Mouse (Mus musculus) erythroblast, adult 5-6 weeks (primary cell): Measurements from ENCODE around the gene Dusp28. TPM values are rescaled to one million over a fixed set of nuclear protein-coding genes. Genes with fewer than 3 reads are reported as not detected.

Experiments used
- ATAC-seq: replicated peaks from 2 replicates; pipeline ENCODE4 v1.8.0; 2016; ENCODE audit warnings: moderate number of reproducible peaks, mild to moderate bottlenecking, moderate TSS enrichment, inconsistent platforms; ENCODE audit not compliant: poor library complexity, low FRiP score, severe bottlenecking
- total RNA-seq, 2 experiments: library from RNA; stranded (forward) in 1 of 2; stranded (reverse) in 1 of 2; fragments of 150-400 nt in 1 of 2; fragments of 200-764, 138-1000 nt in 1 of 2; gene quantifications; 2 replicates each; pipeline versions ENCODE4 v1.2.3 to v1.2.4; 2015 to 2017; ENCODE audit warnings: low replicate concordance in 2 of 2

Gene Dusp28
- total RNA-seq (2015; ENCODE audit: low replicate concordance) (5.4 TPM in 1 of 2 replicates, not detected in the other), total RNA-seq (2017; ENCODE audit: low replicate concordance) (0.68 TPM in 1 of 2 replicates, not detected in the other)

- peak; percentile 81 for ATAC-seq
These were observed at the start of gene Dusp28 for GRCm38 (mm10) chr1:92906779-92907631. Gene Dusp28 (plus strand): TSS chr1:92906981.

DNA sequence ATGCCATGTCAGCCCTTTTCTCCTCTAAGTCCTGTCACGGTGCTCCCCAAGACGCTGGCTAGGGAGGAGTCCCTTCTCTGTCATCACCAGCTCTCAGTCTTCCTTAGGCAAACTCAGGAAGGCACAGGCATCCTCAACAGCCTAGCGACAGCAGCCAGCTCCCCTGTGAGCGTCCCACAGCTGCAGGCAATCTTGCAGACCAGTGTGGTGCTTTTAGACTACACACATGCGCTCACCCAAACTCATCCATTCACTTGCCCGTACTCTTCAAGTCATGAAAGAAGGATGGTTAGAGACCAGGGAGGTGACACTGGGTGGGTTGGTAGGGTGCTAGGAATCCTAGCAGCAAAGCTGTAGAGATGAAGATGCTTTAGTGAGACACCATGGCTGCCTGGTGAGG, 45.3 kb upstream of the Dusp28 start:
- ATAC-seq: no peak

DNA sequence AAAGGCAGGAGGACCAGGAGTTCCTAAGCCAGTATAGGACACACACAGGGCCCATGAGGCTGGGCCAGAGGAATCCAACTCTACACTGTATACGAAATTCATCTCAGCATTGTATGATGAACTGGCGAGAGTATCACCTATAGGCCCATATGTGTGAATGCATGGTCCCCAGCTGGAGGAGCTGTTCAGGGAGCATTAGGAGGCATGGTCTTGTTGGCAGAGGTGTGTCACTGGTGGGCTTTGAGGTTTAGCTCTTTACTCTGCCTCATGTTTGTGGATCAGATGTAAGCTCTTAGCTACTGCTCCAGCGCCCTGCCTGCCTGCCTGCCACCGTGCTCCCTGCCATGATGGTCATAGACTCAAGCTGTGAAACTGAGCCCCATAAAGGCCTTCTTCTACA, 43.5 kb upstream of the Dusp28 start:
- no peak for ATAC-seq

- no peak for ATAC-seq
These were observed 40.6 kb upstream of the Dusp28 start for GRCm38 (mm10) chr1:92866170-92866569.

DNA sequence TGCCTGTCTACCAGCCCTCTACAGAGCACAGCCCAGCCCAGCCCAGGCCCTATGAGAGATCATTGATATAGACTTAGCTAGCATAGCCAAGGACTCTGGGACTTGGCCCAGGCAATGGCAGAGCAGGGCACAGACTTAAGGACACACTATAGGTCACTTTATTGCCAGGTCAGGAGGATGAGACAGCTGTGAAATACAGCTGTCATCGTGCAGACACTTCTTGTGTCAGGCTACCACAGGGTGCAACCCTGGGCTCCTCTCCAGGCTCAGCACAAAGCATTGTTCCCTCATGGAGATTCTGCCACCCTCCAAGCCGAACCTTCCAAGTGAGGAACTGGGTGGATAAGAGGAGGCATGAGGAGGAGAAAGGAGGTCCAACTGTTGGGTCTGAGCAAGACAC, 36.8 kb upstream of the Dusp28 start:
- no peak for ATAC-seq

DNA sequence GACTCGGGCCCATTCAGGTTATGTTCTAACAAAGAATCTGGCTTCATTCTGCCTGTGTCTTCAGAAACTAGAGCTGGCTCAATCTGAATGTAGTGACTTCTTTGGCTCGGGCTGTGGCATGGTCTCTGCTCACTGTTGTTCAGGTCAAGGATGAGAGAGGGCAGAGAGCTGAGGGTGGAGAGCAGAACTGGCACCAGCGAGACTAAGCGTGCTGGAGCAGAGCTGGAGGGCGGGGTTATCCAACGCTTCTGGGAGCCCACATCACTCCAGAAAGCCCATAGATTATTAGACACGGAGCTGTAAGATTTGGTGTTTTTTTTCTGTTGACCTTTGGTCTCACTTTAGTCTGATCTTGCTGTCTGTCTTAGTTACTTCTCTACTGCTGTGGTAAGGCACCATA, 34.1 kb upstream of the Dusp28 start:
- no peak for ATAC-seq

GRCm38 (mm10) chr1:92874011-92874410, 32.8 kb upstream of the Dusp28 start:
- no peak for ATAC-seq

DNA sequence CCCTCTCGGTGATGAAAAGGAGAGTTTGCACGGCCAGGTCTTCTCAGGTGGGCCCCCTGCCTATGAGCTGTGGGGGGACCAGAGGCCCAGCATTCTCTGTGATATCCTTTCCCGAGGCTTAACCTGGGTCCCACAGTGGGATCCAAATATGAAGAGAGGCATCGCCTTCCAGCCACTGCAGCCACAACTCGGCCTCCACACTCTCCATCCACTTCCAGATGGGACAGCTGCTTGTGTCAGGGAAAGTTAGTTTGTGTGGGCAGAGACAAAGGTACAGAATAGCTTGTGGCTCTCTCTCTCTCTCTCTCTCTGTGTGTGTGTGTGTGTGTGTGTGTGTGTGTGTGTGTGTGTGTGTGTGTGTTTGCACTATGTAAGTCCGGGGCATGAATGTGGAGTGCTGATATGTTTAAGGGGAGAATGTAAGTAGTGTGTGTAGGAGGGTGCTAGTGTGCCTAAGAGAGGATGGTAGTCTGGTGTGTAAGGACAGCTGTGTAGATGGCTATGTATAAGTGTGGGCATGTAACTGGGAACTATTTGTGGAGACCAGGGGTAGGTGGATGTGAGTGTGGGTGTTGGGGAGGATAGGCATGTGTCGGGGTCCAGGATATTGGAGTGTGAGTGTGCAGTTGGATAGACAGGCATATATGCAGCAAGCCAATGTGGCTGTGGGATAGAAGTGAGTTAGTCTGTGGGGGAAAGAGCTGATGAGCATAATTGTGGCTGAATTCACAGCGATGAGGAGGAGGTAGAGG, 31.2 kb upstream of the Dusp28 start:
- no peak for ATAC-seq

DNA sequence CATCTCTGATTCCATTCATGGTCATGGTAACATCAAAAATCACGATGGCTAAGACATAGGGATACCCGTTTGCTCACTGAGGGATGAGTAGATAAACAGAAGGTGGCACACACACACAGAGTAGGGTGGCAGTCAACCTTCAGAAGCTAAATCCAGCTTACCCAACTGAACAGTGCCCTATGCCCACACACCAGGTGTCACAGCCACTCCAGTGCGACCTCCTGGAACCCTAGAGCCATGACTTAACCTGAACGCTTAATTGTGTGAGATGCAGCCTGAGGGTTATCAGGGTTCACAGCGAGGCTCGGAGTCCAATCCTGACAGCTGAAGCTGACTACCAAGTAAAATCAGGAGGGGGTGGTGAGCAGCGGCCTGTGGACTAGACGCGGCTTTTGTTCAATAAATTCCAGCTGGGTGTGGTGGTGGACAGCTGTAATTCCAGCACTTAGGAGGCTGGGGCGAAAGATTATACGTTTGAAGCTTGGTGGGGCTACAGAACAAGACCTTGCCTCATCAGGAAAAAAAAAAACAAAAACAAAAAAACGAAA, 29.3 kb upstream of the Dusp28 start:
- ATAC-seq: no peak

DNA sequence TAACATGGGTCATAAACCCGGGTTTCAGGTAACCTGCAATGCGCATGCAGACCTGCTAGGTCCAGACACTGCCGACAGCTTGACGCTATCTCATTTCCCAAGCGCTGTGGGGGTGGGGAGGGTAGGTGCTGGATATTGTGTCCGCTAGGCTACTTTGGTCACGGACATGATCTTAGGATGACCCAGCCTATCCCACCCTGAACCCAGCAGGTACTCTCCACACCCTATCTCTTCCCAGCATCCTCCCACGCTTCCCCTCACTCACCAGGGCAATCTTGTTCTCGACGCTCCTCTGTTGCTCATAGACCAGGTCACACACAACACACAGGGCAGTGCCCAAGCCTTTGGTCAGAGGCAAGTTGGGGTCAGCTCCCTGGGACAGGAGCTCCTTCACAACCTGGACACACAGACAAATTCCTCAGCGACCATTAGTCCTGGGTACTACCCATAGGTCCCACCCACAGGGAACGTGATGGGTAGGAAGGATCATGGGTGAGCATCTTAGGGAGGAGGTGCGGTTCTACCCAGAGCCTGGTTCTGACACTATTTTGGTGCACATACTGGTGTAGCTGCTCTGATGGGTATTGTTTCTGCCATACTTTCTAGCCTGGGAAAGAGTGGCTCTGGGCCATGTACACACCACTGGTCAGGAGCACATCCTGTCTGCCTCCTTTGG, 28.6 kb upstream of the Dusp28 start:
- ATAC-seq: no peak

- ATAC-seq: no peak
These were observed 27.5 kb upstream of the Dusp28 start for GRCm38 (mm10) chr1:92879266-92879665.

DNA sequence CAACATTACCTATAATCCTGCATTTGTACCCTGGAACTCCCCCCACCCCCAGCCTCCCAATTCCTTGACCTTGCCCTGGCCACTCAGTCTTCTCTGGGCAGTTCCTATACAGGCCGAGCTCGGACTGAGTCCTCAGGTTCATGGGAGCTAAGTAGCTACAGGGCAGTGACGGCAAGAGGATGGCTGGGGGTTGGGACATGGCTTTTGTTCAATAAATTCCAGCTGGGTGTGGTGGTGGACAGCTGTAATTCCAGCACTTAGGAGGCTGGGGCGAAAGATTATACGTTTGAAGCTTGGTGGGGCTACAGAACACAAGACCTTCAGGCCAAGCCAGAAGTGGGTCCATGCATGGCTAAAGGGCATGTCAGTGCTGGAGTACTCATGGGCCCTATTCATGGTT, 26.7 kb upstream of the Dusp28 start:
- ATAC-seq: no peak

- ATAC-seq: no peak
These were observed 24.8 kb upstream of the Dusp28 start for GRCm38 (mm10) chr1:92881982-92882381.

- no peak for ATAC-seq
These were observed 17.7 kb upstream of the Dusp28 start for GRCm38 (mm10) chr1:92888901-92889655.

GRCm38 (mm10) chr1:92892791-92893190, 14.0 kb upstream of the Dusp28 start:
- ATAC-seq: no peak

DNA sequence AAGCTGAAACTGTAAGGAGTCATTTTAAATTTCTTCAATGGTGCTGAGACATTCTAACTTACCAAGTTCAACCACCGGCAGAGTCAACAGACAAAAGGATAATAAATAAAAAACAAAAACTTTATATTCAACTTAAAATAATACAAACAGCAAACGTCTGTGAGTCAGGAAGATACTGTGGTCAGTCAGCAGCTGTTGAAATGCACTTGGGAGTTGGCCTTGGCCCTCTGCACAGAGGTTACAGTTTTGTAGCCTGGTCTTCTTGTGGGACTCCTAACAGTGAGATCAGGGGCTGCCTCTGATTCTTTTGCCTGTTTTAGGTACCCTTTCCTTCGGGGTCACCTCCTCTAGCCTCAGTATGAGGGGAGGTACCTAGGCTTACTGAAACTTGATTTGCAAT, 12.9 kb upstream of the Dusp28 start:
- ATAC-seq: no peak

- ATAC-seq: peak; percentile 94
These were observed 11.7 kb upstream of the Dusp28 start for GRCm38 (mm10) chr1:92895089-92895488.

- ATAC-seq: no peak
These were observed 4.0 kb upstream of the Dusp28 start, which contains the start of gene Ankmy1 for GRCm38 (mm10) chr1:92902786-92903185. Gene Ankmy1 (minus strand): TSS chr1:92902906.

DNA sequence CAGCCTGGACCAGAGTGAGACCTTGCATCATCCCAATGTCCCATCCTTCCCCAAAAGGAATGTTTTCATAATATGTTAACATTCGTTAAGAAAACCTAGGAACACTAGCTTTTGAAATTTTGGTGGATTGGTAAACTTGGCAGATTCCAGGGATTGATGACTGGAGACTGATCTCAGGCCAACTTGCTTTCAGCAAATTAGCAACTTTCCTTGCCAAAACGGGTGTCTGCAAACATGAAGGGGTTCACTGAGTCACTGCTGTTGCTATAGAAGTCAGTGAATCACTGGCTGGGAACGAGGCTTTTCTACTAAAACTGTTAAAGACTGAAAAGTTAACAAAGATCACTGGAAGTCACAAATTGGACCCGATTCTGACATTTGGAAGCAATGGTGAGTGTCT, 3.2 kb upstream of the Dusp28 start:
- no peak for ATAC-seq
